Mouse (Mus musculus): ENCODE measurements at regions not wholly inside any gene's neighbourhood (a gene's known extent, or its start where the extent isn't known, plus 50 kb on each side); places are given as distances from the start of the nearest gene placed in this dataset.

DNA sequence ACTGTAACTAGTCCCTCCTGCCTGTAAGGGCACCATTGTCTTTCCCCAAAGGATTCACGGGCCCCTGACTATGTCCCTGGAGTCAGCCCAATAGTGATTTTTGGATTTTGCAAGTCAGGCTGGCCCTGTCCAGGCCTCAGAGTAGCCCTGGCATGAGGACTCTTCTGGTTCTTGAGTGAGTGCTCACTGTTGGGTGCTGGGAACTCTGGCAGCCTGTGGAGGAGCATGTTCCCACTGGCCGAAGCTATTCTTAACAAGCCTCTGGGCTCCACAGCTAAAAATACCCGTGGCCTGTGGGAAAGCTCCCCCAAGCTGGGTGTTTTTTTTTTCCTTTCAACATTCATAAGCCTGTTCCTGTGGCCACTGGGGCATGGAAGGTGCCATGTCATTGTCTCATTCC lies 60.0 kb upstream of the Ccnd1 start:
- TF ChIP-seq POLR2A (IDR thresholded peaks at IDR 0.05; ENCODE audit: borderline replicate concordance, extremely low read depth, low read depth, low read length), result no peak
- no peak for TF ChIP-seq CTCF (IDR thresholded peaks at IDR 0.05; ENCODE audit: insufficient read depth, low read length)
